Mouse (Mus musculus): ENCODE results near the gene Slc6a8. TPM values are rescaled to one million over a fixed set of nuclear protein-coding genes. Genes with fewer than 3 reads are reported as not detected.

Gene Slc6a8
- polyA plus RNA-seq, 1 experiment from 2014 or later: 7.3 TPM

Other genes starting within 250 kb of the Slc6a8 start
- gene Trex2, start 237.8 kb upstream of the Slc6a8 start, polyA plus RNA-seq (2016; fragmentation: Nextera tagmentation; extraction: Ambion mirVana): not detected in 2 replicates
- 62.7 and 69.6 TPM in 2 replicates for gene Haus7, start 214.1 kb upstream of the Slc6a8 start, polyA plus RNA-seq (2016; fragmentation: Nextera tagmentation; extraction: Ambion mirVana)
- gene Bgn, start 189.5 kb upstream of the Slc6a8 start, polyA plus RNA-seq (2016; fragmentation: Nextera tagmentation; extraction: Ambion mirVana): 36.2 and 43.1 TPM in 2 replicates
- gene Atp2b3, start 170.1 kb upstream of the Slc6a8 start, polyA plus RNA-seq (2016; fragmentation: Nextera tagmentation; extraction: Ambion mirVana): 0.94 and 0.99 TPM in 2 replicates
- 3.9 and 4.1 TPM in 2 replicates for gene Dusp9, start 33.7 kb upstream of the Slc6a8 start, polyA plus RNA-seq (2016; fragmentation: Nextera tagmentation; extraction: Ambion mirVana)
- gene Pnck, start 13.0 kb upstream of the Slc6a8 start, polyA plus RNA-seq (2016; fragmentation: Nextera tagmentation; extraction: Ambion mirVana): 26.2 and 30.0 TPM in 2 replicates
- gene Bcap31, start 43.0 kb downstream of the Slc6a8 start, polyA plus RNA-seq (2016; fragmentation: Nextera tagmentation; extraction: Ambion mirVana): 117 and 119 TPM in 2 replicates
- 10.2 and 13.7 TPM in 2 replicates for gene Abcd1, start 43.4 kb downstream of the Slc6a8 start, polyA plus RNA-seq (2016; fragmentation: Nextera tagmentation; extraction: Ambion mirVana)
- 0.11 and 0.16 TPM in 2 replicates for gene Plxnb3, start 83.9 kb downstream of the Slc6a8 start, polyA plus RNA-seq (2016; fragmentation: Nextera tagmentation; extraction: Ambion mirVana)
- 1.1 and 1.4 TPM in 2 replicates for gene Srpk3, start 101.3 kb downstream of the Slc6a8 start, polyA plus RNA-seq (2016; fragmentation: Nextera tagmentation; extraction: Ambion mirVana)
- 166 and 169 TPM in 2 replicates for gene Idh3g, start 113.7 kb downstream of the Slc6a8 start, polyA plus RNA-seq (2016; fragmentation: Nextera tagmentation; extraction: Ambion mirVana)
- gene Ssr4, start 113.9 kb downstream of the Slc6a8 start, polyA plus RNA-seq (2016; fragmentation: Nextera tagmentation; extraction: Ambion mirVana): 118 and 119 TPM in 2 replicates
- gene Pdzd4, start 151.8 kb downstream of the Slc6a8 start, polyA plus RNA-seq (2016; fragmentation: Nextera tagmentation; extraction: Ambion mirVana): 2.4 and 2.5 TPM in 2 replicates
- 0.30 and 0.34 TPM in 2 replicates for gene Avpr2, start 219.0 kb downstream of the Slc6a8 start, polyA plus RNA-seq (2016; fragmentation: Nextera tagmentation; extraction: Ambion mirVana)
- gene L1cam, start 223.0 kb downstream of the Slc6a8 start, polyA plus RNA-seq (2016; fragmentation: Nextera tagmentation; extraction: Ambion mirVana): 34.9 and 42.6 TPM in 2 replicates
- gene Arhgap4, start 248.7 kb downstream of the Slc6a8 start, polyA plus RNA-seq (2016; fragmentation: Nextera tagmentation; extraction: Ambion mirVana): 2.6 and 2.8 TPM in 2 replicates
- 119 and 123 TPM in 2 replicates for gene Naa10, start 248.8 kb downstream of the Slc6a8 start, polyA plus RNA-seq (2016; fragmentation: Nextera tagmentation; extraction: Ambion mirVana)

Data from midbrain, embryonic 12.5 days (tissue).